Mouse (Mus musculus) mouse trophoblast stem cell (cell line): ENCODE results near the gene Scgb1b12.
"Not testable (repeated sequence)": the region's sequence is repeated elsewhere in the genome, so short reads cannot be mapped to it uniquely, and the experiment has no call there.

Experiments used
- in situ Hi-C, 2 experiments: fragments of 300-500 bp; cut with MseI, MboI; formaldehyde crosslinking; loops; 2 replicates in 1 of 2; 3 replicates in 1 of 2; pipeline ENCODE4 v1.15.1; 2025

The Scgb1b12 gene

DNA sequence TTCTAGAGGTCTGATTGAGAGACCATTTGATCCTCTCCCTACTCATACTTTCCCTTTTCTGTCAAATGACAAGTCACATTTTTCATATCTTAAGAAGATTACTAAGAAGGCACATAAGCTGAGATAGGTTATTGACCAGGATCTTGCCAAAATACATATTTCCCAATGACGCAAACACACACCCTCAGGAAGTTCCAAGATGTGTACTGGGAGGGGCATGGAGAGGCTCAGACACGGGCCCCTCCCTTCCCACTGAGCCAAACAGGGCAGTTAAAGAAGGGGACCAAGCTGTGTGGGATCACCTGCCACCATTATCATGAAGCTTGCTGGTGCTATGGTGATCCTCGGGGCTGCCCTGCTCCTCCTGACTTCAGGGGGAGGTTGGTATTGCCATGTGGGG is at the start of gene Scgb1b12:
TSS of gene Scgb1b12 (plus strand) at position 301 of the 400 bp plus-strand sequence.
- in situ Hi-C loops: not testable (repeated sequence)

DNA sequence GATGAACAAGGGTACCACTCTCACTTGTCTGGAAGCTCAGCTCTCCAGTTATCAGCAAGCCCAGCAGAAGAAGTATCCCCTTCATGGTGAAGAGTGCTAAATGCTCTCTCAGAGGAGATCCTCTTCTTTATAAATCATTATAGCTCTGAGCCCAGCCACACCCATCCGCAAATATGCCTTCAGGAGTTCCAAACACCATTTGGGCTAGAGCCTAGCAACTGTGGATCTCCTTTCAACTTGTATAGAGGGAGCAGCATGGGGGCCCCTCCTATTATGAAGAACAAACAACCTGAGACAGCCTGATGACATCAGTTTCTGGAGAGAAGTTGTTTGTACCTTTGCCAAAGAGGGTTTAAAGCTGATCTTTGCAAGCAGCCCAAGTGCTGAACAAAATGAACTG is 6.8 kb upstream of the Scgb1b12 start, which contains the start of gene Scgb2b12:
TSS of gene Scgb2b12 (minus strand) at position 101 of the 400 bp plus-strand sequence.
- in situ Hi-C loops: not testable (repeated sequence)
